Comparison of ENCODE assay signal across 11 mouse cellular contexts in the genomic region with DNA sequence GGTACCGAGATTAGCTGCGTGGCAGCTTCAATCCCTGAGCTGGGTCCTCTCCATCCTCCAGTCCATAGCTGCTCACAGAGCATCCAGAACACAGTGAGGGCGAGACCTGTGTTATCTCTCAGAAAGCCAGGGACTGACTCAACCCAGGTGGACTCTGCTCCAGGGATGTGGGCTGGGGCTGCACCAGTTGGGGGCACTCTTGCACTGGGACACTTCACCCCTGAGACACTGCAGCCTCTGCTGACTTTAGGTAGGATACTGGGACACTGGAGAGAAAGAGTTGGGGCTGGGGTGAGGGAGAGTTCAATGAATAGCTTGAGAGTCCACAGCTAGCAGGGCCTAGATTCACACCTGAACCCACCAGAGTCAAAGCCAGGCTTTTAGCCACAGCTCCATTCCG.
DNase-seq lines count a peak whose midpoint lies in the region; TF ChIP-seq lines count a peak whose summit lies in the region.
"Had no signal": no experiment of that assay in that cellular context is flagged by ENCODE, and none has a peak within 500 bp of the region (broad histone marks: within the 10 kb centered on the region; RNA-seq: fewer than 3 reads in every experiment).

No protein-coding gene starts in this region.

- H3K36me3 ChIP-seq in C2C12 (ENCODE audit: control insufficient read depth, insufficient read depth) (no peaks in the 10 kb centered on the region), E14TG2a.4 (ENCODE audit: insufficient read depth, low read length) (no peaks in the 10 kb centered on the region)
- H3K36me3 ChIP-seq: limb, embryonic 13.5 days had no signal

- H3K79me2 ChIP-seq in C2C12 (ENCODE audit: control insufficient read depth, insufficient read depth), result no peaks in the 10 kb centered on the region

- peaks cover 68% of the 10 kb centered on the region for H3K4me1 ChIP-seq in E14TG2a.4 (replicated peaks; ENCODE audit: low read depth, low read length)

- H3K27me3 ChIP-seq in C2C12 (ENCODE audit: control insufficient read depth, insufficient read depth, insufficient read length) (no peaks in the 10 kb centered on the region), E14TG2a.4 (ENCODE audit: insufficient read depth, low read length) (peaks cover 62% of the 10 kb centered on the region)

- intact Hi-C loops in left cerebral cortex, postnatal 14 days (cut with DNase I), result no loop called here

- H3K4me3 ChIP-seq in C2C12 (ENCODE audit: insufficient read depth, poor library complexity, severe bottlenecking) (no peak overlapping the region), E14TG2a.4 (replicated peaks; ENCODE audit: low read length) (no peak overlapping the region)
- H3K4me3 ChIP-seq: limb, embryonic 13.5 days had no signal

- peak; percentile 24 for DNase-seq in kidney, postnatal 4 days
- no peak for DNase-seq in kidney, adult 11 months
- peak; percentile 47 to 58 for DNase-seq in adrenal gland, postnatal 36 days
- no peak for DNase-seq in left cerebral cortex, postnatal 14 days (ENCODE audit: low spot score in 2 of 2)
- DNase-seq in right cerebral cortex, adult 18-20 months, result no peak
- DNase-seq: cerebellum, postnatal 10 days; heart, postnatal 10 days; lung, postnatal 14 days had no signal

- H3ac ChIP-seq in C2C12 (ENCODE audit: control insufficient read depth, insufficient read length, low read depth), result no peak overlapping the region

- no peaks in the 10 kb centered on the region for H3K79me3 ChIP-seq in C2C12 (ENCODE audit: low read depth)

- H3K9me3 ChIP-seq in E14TG2a.4 (ENCODE audit: low read length), result peaks cover 17% of the 10 kb centered on the region
- H3K9me3 ChIP-seq: limb, embryonic 13.5 days had no signal

- TF ChIP-seq CTCF in C2C12 (IDR thresholded peaks at IDR 0.05; ENCODE audit: control insufficient read depth, insufficient read depth, insufficient read length) (peak; percentile 44), E14TG2a.4 (conservative IDR thresholded peaks at IDR 0.05; ENCODE audit: low read length) (peak; percentile 37)

TF ChIP-seq in C2C12, 6 proteins besides CTCF, POLR2A, EP300 and RAD21:
- TF ChIP-seq FOSL1 (IDR thresholded peaks at IDR 0.05; ENCODE audit: insufficient read depth, low read length, poor library complexity, severe bottlenecking) (no peak), MYOD1 (IDR thresholded peaks at IDR 0.05; ENCODE audit: control insufficient read depth, insufficient read length, low read depth) (no peak), USF1 (IDR thresholded peaks at IDR 0.05; ENCODE audit: low read depth) (no peak), MAX (IDR thresholded peaks at IDR 0.05) (no peak), CEBPB (IDR thresholded peaks at IDR 0.05; ENCODE audit: low read depth) (no peak), MYOG (IDR thresholded peaks at IDR 0.05; ENCODE audit: control insufficient read depth, extremely low read depth, insufficient read length) (no peak)
TF ChIP-seq in C2C12: peak in this region for 0.

Comparison
In these comparisons a context has a peak if more than half of its experiments do, and no peak if none do; other contexts are left out.
1. DNase-seq: peak in kidney, postnatal 4 days (2 of 2) and adrenal gland, postnatal 36 days (2 of 2); none in kidney, adult 11 months (single experiment), left cerebral cortex, postnatal 14 days (0 of 2) and right cerebral cortex, adult 18-20 months (single experiment).